Mouse (Mus musculus): ENCODE data around the gene Ror1. TPM values are rescaled to one million over a fixed set of nuclear protein-coding genes. Genes with fewer than 3 reads are reported as not detected.

The Ror1 gene
- total and polyA plus RNA-seq, 2 experiments from 2014 or later = 0.73 to 2.8 TPM

- 80% methylated on average over 14 of the region's 14 CpGs for WGBS
- Histone ChIP-seq H3K9me3 (ENCODE audit: low read length) (no peaks in the 10 kb centered on the region), H3K36me3 (ENCODE audit: insufficient read depth, low read length) (no peaks in the 10 kb centered on the region), H3K27me3 (ENCODE audit: insufficient read depth, low read length) (no peaks in the 10 kb centered on the region), H3K4me3 (ENCODE audit: low read depth, low read length) (no peak overlapping the region), H3K27ac (ENCODE audit: low read depth, low read length) (no peak overlapping the region), H3K9ac (replicated peaks; ENCODE audit: low read length, poor library complexity, severe bottlenecking) (no peak overlapping the region), H3K4me2 (ENCODE audit: low read depth, low read length, poor library complexity, severe bottlenecking) (no peak overlapping the region), H3K4me1 (ENCODE audit: insufficient read depth, low read length) (no peaks in the 10 kb centered on the region)
- ATAC-seq (ENCODE audit: low FRiP score) (no peak), DNase-seq (ENCODE audit: low spot score) (no peak)
- TF ChIP-seq CTCF (IDR thresholded peaks at IDR 0.05) = no peak
Measured at GRCm38 (mm10) chr4:100401581-100402470, 306.2 kb downstream of the Ror1 start.

- no peak overlapping the region for H3K4me3 ChIP-seq (ENCODE audit: low read depth, low read length)
- no peak for ATAC-seq (ENCODE audit: low FRiP score)
- H3K4me1 ChIP-seq (ENCODE audit: insufficient read depth, low read length) = 0 out of 2 replicates have a peak, but pooled peaks cover 2% of the 10 kb centered on the region
- DNase-seq (ENCODE audit: low spot score) = peak; percentile 79
- no peaks in the 10 kb centered on the region for H3K36me3 ChIP-seq (ENCODE audit: insufficient read depth, low read length)
- TF ChIP-seq CTCF (IDR thresholded peaks at IDR 0.05) = peak; percentile 90
- no peak overlapping the region for H3K27ac ChIP-seq (ENCODE audit: low read depth, low read length)
- 35% methylated on average over 9 of the region's 9 CpGs for WGBS
- H3K27me3 ChIP-seq (ENCODE audit: insufficient read depth, low read length) = no peaks in the 10 kb centered on the region
- H3K9me3 ChIP-seq (ENCODE audit: low read length) = no peaks in the 10 kb centered on the region
- no peak overlapping the region for H3K9ac ChIP-seq (replicated peaks; ENCODE audit: low read length, poor library complexity, severe bottlenecking)
- H3K4me2 ChIP-seq (ENCODE audit: low read depth, low read length, poor library complexity, severe bottlenecking) = no peak overlapping the region
Measured at GRCm38 (mm10) chr4:100407261-100407874, 311.8 kb downstream of the Ror1 start.

- H3K9me3 ChIP-seq (ENCODE audit: low read length) = no peaks in the 10 kb centered on the region
- no peaks in the 10 kb centered on the region for H3K36me3 ChIP-seq (ENCODE audit: insufficient read depth, low read length)
- H3K9ac ChIP-seq (replicated peaks; ENCODE audit: low read length, poor library complexity, severe bottlenecking) = no peak overlapping the region
- H3K4me2 ChIP-seq (ENCODE audit: low read depth, low read length, poor library complexity, severe bottlenecking) = no peak overlapping the region
- no peaks in the 10 kb centered on the region for H3K27me3 ChIP-seq (ENCODE audit: insufficient read depth, low read length)
- ATAC-seq (ENCODE audit: low FRiP score) (no peak), DNase-seq (ENCODE audit: low spot score) (no peak)
- TF ChIP-seq CTCF (IDR thresholded peaks at IDR 0.05) = no peak
- H3K4me3 ChIP-seq (ENCODE audit: low read depth, low read length) = no peak overlapping the region
- H3K4me1 ChIP-seq (ENCODE audit: insufficient read depth, low read length) = 0 out of 2 replicates have a peak, but pooled peaks cover 2% of the 10 kb centered on the region
- WGBS = 80% methylated on average over 8 of the region's 8 CpGs
- no peak overlapping the region for H3K27ac ChIP-seq (ENCODE audit: low read depth, low read length)
Measured at GRCm38 (mm10) chr4:100409521-100409920, 313.9 kb downstream of the Ror1 start.

GRCm38 (mm10) chr4:100411841-100412539 lies 316.4 kb downstream of the Ror1 start:
- 0 out of 2 replicates have a peak, but pooled peaks cover 2% of the 10 kb centered on the region for H3K4me1 ChIP-seq (ENCODE audit: insufficient read depth, low read length)
- no peak overlapping the region for H3K9ac ChIP-seq (replicated peaks; ENCODE audit: low read length, poor library complexity, severe bottlenecking)
- H3K9me3 ChIP-seq (ENCODE audit: low read length) = no peaks in the 10 kb centered on the region
- DNase-seq (ENCODE audit: low spot score) = peak; percentile 16
- WGBS = 19% methylated on average over 13 of the region's 13 CpGs
- no peak for TF ChIP-seq CTCF (IDR thresholded peaks at IDR 0.05)
- ATAC-seq (ENCODE audit: low FRiP score) = no peak
- H3K27ac ChIP-seq (ENCODE audit: low read depth, low read length) = no peak overlapping the region
- no peak overlapping the region for H3K4me3 ChIP-seq (ENCODE audit: low read depth, low read length)
- no peak overlapping the region for H3K4me2 ChIP-seq (ENCODE audit: low read depth, low read length, poor library complexity, severe bottlenecking)
- no peaks in the 10 kb centered on the region for H3K27me3 ChIP-seq (ENCODE audit: insufficient read depth, low read length)
- no peaks in the 10 kb centered on the region for H3K36me3 ChIP-seq (ENCODE audit: insufficient read depth, low read length)

GRCm38 (mm10) chr4:100422756-100423155 lies 327.2 kb downstream of the Ror1 start:
- TF ChIP-seq CTCF (IDR thresholded peaks at IDR 0.05) = no peak
- no peak for ATAC-seq (ENCODE audit: low FRiP score)
- no peaks in the 10 kb centered on the region for H3K36me3 ChIP-seq (ENCODE audit: insufficient read depth, low read length)
- H3K27ac ChIP-seq (ENCODE audit: low read depth, low read length) = no peak overlapping the region
- H3K4me2 ChIP-seq (ENCODE audit: low read depth, low read length, poor library complexity, severe bottlenecking) = no peak overlapping the region
- peak; percentile 50 for DNase-seq (ENCODE audit: low spot score)
- 8% methylated on average over 3 of the region's 3 CpGs for WGBS
- H3K4me3 ChIP-seq (ENCODE audit: low read depth, low read length) = no peak overlapping the region
- H3K9ac ChIP-seq (replicated peaks; ENCODE audit: low read length, poor library complexity, severe bottlenecking) = no peak overlapping the region
- H3K9me3 ChIP-seq (ENCODE audit: low read length) = no peaks in the 10 kb centered on the region
- H3K4me1 ChIP-seq (ENCODE audit: insufficient read depth, low read length) = no peaks in the 10 kb centered on the region
- no peaks in the 10 kb centered on the region for H3K27me3 ChIP-seq (ENCODE audit: insufficient read depth, low read length)
